Mouse (Mus musculus): ENCODE measurements at regions not wholly inside any gene's neighbourhood (a gene's known extent, or its start where the extent isn't known, plus 50 kb on each side); places are given as distances from the start of the nearest gene placed in this dataset.

- no peak for TF ChIP-seq CTCF (IDR thresholded peaks at IDR 0.05; ENCODE audit: low read depth, low read length)
- no peak for TF ChIP-seq POLR2A (IDR thresholded peaks at IDR 0.05; ENCODE audit: extremely low read depth, insufficient read depth, low read length)
These were observed 618.4 kb upstream of the Cdh11 start for GRCm38 (mm10) chr8:103403826-103404225.
